Mouse (Mus musculus) liver, postnatal 0 days (tissue): ENCODE data around the gene Gm28047. TPM values are rescaled to one million over a fixed set of nuclear protein-coding genes. Genes with fewer than 3 reads are reported as not detected.

Experiments
- ATAC-seq: fragments of 200-750 bp; cut with Nextera tagmentation; 2 replicates; pipeline ENCODE4 v1.8.0; 2017; ENCODE audit warnings: mild to moderate bottlenecking, moderate library complexity
- DNase-seq: peaks from one replicate; pipeline ENCODE4 v3.0.0-alpha.2; 2016
- H3K27ac ChIP-seq: fragments of 300-500 bp; sonication (generic); 2 replicates; pipeline ENCODE4 v1.5.1; 2014; ENCODE audit warnings: antibody characterized with exemption, moderate library complexity, mild to moderate bottlenecking, low read depth
- H3K27me3 ChIP-seq: fragments of 300-500 bp; sonication (generic); 2 replicates; pipeline ENCODE4 v1.6.1; 2014; ENCODE audit warnings: low read length, control low read depth, mixed read lengths; ENCODE audit not compliant: insufficient read depth
- H3K36me3 ChIP-seq: fragments of 300-500 bp; sonication (generic); replicated peaks from 2 replicates; pipeline ENCODE4 v1.6.1; 2014; ENCODE audit warnings: mild to moderate bottlenecking, control low read depth, low read length, moderate library complexity, mixed read lengths; ENCODE audit not compliant: insufficient read depth
- H3K4me1 ChIP-seq: fragments of 300-500 bp; sonication (generic); 2 replicates; pipeline ENCODE4 v1.6.1; 2014; ENCODE audit warnings: antibody characterized with exemption, mild to moderate bottlenecking, control low read depth; ENCODE audit not compliant: insufficient read depth
- H3K4me2 ChIP-seq: fragments of 300-500 bp; sonication (generic); 2 replicates; pipeline ENCODE4 v1.6.1; 2014; ENCODE audit warnings: low read depth, mild to moderate bottlenecking, low read length, moderate library complexity, mixed read lengths
- H3K4me3 ChIP-seq: fragments of 300-500 bp; sonication (generic); 2 replicates; pipeline ENCODE4 v1.5.1; 2014; ENCODE audit warnings: low read depth, low read length
- H3K9ac ChIP-seq: fragments of 300-500 bp; sonication (generic); replicated peaks from 2 replicates; pipeline ENCODE4 v1.6.1; 2014; ENCODE audit warnings: mild to moderate bottlenecking, moderate library complexity
- H3K9me3 ChIP-seq: fragments of 300-500 bp; sonication (generic); 2 replicates; pipeline ENCODE4 v1.6.1; 2016; ENCODE audit warnings: mild to moderate bottlenecking, control low read depth, low read length, mixed read lengths
- CTCF ChIP-seq: sonication (generic); IDR thresholded peaks from 2 replicates; pipeline ENCODE4 v1.5.1; 2016; ENCODE audit warnings: antibody characterized with exemption, low read depth
- EP300 ChIP-seq: IDR thresholded peaks from 2 replicates; pipeline ENCODE4 v1.6.1; 2016; ENCODE audit warnings: antibody characterized with exemption, low read depth, mild to moderate bottlenecking
- WGBS: fragments of 180-500 bp; shearing (Covaris S2); extraction: QIAGEN DNeasy Blood & Tissue Kit; methylation state at CpG from one replicate; pipeline ENCODE4 v1.1.7; 2014; ENCODE audit not compliant: insufficient replicate concordance; 5-methylcytosine and 5-hydroxymethylcytosine counted together
- microRNA counts: library from miRNA; unstranded; fragments of <30 nt; microRNA quantifications from one replicate; lab custom pipeline; 2015
- microRNA-seq: library from miRNA; unstranded; fragments of <30 nt; microRNA quantifications from one replicate; pipeline ENCODE4, GENCODE M21; 2016
- polyA plus RNA-seq: library from polyadenylated mRNA; unstranded; fragments of >200 nt; fragmentation: Nextera tagmentation; extraction: Ambion mirVana; gene quantifications from 2 replicates; pipeline ENCODE4 v1.2.1, GENCODE M21; 2015

The Gm28047 gene
- polyA plus RNA-seq, 1 experiment from 2014 or later, result not detected

DNA sequence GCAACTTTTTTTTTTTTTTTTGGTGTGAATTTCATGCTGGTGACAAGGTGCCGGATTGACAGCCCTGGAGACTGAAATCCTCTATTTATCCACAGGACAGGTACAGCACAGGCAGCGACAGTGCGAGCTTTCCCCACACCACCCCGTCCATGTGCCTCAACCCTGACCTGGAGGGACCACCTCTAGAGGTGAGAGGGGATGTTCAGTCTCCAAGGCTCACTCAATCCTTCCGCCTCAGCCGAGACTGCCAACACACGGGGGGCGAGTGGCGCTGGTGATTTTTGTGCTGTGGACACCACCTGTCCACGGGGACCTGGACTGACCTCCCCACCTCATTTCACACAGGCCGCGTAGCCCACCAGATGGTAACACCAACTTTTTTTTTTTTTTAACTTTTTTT lies 139.0 kb downstream of the Gm28047 start:
- ATAC-seq, result no peak
- DNase-seq, result no peak
- Histone ChIP-seq H3K4me2 (no peak overlapping the region), H3K27me3 (no peaks in the 10 kb centered on the region), H3K4me3 (no peak overlapping the region), H3K9me3 (no peaks in the 10 kb centered on the region), H3K4me1 (no peaks in the 10 kb centered on the region), H3K9ac (no peak overlapping the region), H3K36me3 (peaks cover 92% of the 10 kb centered on the region), H3K27ac (no peak overlapping the region)
- 93% methylated on average over 12 of the region's 12 CpGs for WGBS
- no peak for TF ChIP-seq EP300
- no peak for TF ChIP-seq CTCF

DNA sequence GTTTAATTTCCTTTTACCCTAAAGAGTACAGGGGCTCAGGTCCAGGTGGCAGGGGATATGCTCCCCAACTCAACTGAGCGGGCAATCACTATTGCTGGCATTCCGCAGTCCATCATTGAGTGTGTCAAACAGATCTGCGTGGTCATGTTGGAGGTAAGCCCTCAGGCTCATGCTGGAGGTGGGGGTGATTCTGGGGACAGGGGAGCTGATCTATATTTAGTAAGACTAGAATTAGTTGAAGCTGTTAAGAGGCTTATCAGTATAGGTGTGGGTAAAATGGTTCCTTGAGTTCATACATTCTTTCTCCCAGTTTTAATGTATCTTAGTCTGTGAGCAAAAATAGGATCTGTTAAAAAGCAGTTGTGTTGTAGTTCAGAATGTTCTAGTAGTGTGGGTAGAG lies 141.7 kb downstream of the Gm28047 start:
- Histone ChIP-seq H3K9ac (no peak overlapping the region), H3K27ac (no peak overlapping the region), H3K36me3 (peaks cover 85% of the 10 kb centered on the region), H3K4me3 (no peak overlapping the region), H3K9me3 (no peaks in the 10 kb centered on the region), H3K4me1 (no peaks in the 10 kb centered on the region), H3K27me3 (no peaks in the 10 kb centered on the region), H3K4me2 (no peak overlapping the region)
- DNase-seq, result no peak
- no peak for ATAC-seq
- no peak for TF ChIP-seq EP300
- TF ChIP-seq CTCF, result no peak
- 93% methylated on average over 3 of the region's 3 CpGs for WGBS

DNA sequence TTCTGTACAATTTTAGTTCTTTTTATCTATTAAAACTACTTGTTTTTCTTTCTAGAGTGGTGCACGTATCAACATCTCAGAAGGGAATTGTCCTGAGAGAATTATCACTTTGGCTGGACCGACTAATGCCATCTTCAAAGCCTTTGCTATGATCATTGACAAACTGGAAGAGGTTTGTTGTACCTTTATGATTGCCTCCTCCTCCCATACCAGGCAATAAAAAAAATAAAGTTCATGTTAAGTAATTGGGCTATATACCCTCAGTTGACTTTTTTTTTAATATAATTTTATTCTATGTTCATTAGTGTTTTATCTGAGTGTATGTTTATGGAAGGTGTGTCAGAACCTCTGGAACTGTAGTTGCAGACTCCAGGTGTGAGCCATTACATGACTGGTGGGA lies 150.3 kb downstream of the Gm28047 start:
- Histone ChIP-seq H3K4me1 (peaks cover 10% of the 10 kb centered on the region; the same call in 1 of the 2 replicates), H3K9ac (no peak overlapping the region), H3K4me3 (no peak overlapping the region), H3K36me3 (peaks cover 52% of the 10 kb centered on the region), H3K27me3 (no peaks in the 10 kb centered on the region), H3K9me3 (no peaks in the 10 kb centered on the region), H3K27ac (no peak overlapping the region), H3K4me2 (no peak overlapping the region)
- WGBS, result 82% methylated on average over 2 of the region's 2 CpGs
- no peak for TF ChIP-seq EP300
- no peak for TF ChIP-seq CTCF
- no peak for DNase-seq
- ATAC-seq, result no peak

MicroRNA genes within 50 kb of the gene (microRNA counts, 519-probe panel; counts per million panel counts)
- not detected for microRNA mmu-miR-688 (lab: Ali Mortazavi, UCI)

Small RNA genes within 50 kb of the gene (microRNA-seq; reads per million reads assigned to microRNA genes)
- not detected for gene Mir688

Other genes with a start within 250 kb of the Gm28047 start
- gene Sp1, start 218.9 kb downstream of the Gm28047 start, polyA plus RNA-seq, result 2.8 and 2.9 TPM in 2 replicates
- gene Amhr2, start 179.7 kb downstream of the Gm28047 start, polyA plus RNA-seq, result 0.36 and 0.60 TPM in 2 replicates
- 76.0 and 77.2 TPM in 2 replicates for gene Prr13, start 166.0 kb downstream of the Gm28047 start, polyA plus RNA-seq
- gene Pcbp2, start 154.5 kb downstream of the Gm28047 start, polyA plus RNA-seq, result 68.4 and 70.9 TPM in 2 replicates
- not detected in 2 replicates for gene Gm10337, start 121.3 kb downstream of the Gm28047 start, polyA plus RNA-seq
- gene Map3k12, start 108.0 kb downstream of the Gm28047 start, polyA plus RNA-seq, result 0.53 and 0.85 TPM in 2 replicates
- 26.8 and 27.8 TPM in 2 replicates for gene Tarbp2, start 106.9 kb downstream of the Gm28047 start, polyA plus RNA-seq
- gene Npff, start 100.1 kb downstream of the Gm28047 start, polyA plus RNA-seq, result 0.42 and 0.60 TPM in 2 replicates
- gene Atf7, start 397 bp upstream of the Gm28047 start, polyA plus RNA-seq, result 7.7 and 8.1 TPM in 2 replicates
- gene Atp5g2, start 47.3 kb upstream of the Gm28047 start, polyA plus RNA-seq, result 49.2 and 53.0 TPM in 2 replicates
- 11.1 and 14.0 TPM in 2 replicates for gene Calcoco1, start 97.1 kb upstream of the Gm28047 start, polyA plus RNA-seq